Mouse (Mus musculus) heart, adult 2 months (tissue): ENCODE data around the gene Kcnv2. TPM values are rescaled to one million over a fixed set of nuclear protein-coding genes. Genes with fewer than 3 reads are reported as not detected.
A peak's percentile ranks its signal among the peaks of the same experiment; 100 is the strongest.

Experiments used
- DNase-seq, 2 experiments: peaks; one replicate each; pipeline ENCODE4 v3.0.0; 2021
- H3K27ac ChIP-seq: fragments of 200-600 bp; 2 replicates; pipeline ENCODE4 v1.8.1; 2022
- H3K27me3 ChIP-seq: fragments of 200-500 bp; 2 replicates; pipeline ENCODE4 v1.6.1; 2012; ENCODE audit warnings: mild to moderate bottlenecking, low read length, inconsistent platforms, mixed read lengths; ENCODE audit not compliant: control insufficient read depth, insufficient read depth
- H3K36me3 ChIP-seq: fragments of 200-500 bp; 2 replicates; pipeline ENCODE4 v1.6.1; 2012; ENCODE audit warnings: low read length, inconsistent platforms; ENCODE audit not compliant: control insufficient read depth, insufficient read depth
- H3K4me1 ChIP-seq: fragments of 200-500 bp; 2 replicates; pipeline ENCODE4 v1.6.1; 2011; ENCODE audit warnings: low read length; ENCODE audit not compliant: control insufficient read depth, insufficient read depth
- H3K4me3 ChIP-seq: fragments of 200-600 bp; 2 replicates; pipeline ENCODE4 v1.8.1; 2022
- H3K79me2 ChIP-seq: fragments of 200-500 bp; replicated peaks from 2 replicates; pipeline ENCODE4 v1.6.1; 2012; ENCODE audit warnings: mild to moderate bottlenecking, inconsistent platforms, low read length, moderate library complexity, mixed read lengths; ENCODE audit not compliant: control insufficient read depth, insufficient read depth
- H3K9ac ChIP-seq: fragments of 200-500 bp; 2 replicates; pipeline ENCODE4 v1.6.1; 2012; ENCODE audit warnings: low read depth, mild to moderate bottlenecking, control low read depth, inconsistent platforms, low read length, mixed read lengths
- CTCF ChIP-seq: fragments of 200-600 bp; IDR thresholded peaks from 2 replicates; pipeline ENCODE4 v1.8.1; 2022; ENCODE audit warnings: antibody characterized with exemption, mild to moderate bottlenecking, moderate library complexity
- EP300 ChIP-seq: fragments of 200-500 bp; IDR thresholded peaks from 2 replicates; pipeline ENCODE4 v1.6.1; 2011; ENCODE audit warnings: low read depth, low read length, control low read depth; ENCODE audit not compliant: insufficient read depth
- POLR2A ChIP-seq: fragments of 200-500 bp; IDR thresholded peaks from 2 replicates; pipeline ENCODE4 v1.6.1; 2011; ENCODE audit warnings: mild to moderate bottlenecking, low read depth, low read length, control low read depth; ENCODE audit not compliant: insufficient read depth
- WGBS: fragments of 180-500 bp; shearing (Covaris S2); methylation state at CpG from one replicate; pipeline ENCODE4 v1.1.7; 2018; 5-methylcytosine and 5-hydroxymethylcytosine counted together
- intact Hi-C: fragments of 180-260 bp; cut with DNase I; formaldehyde crosslinking; loops from one replicate; pipeline ENCODE4 v1.15.1; 2025
- polyA plus RNA-seq: library from polyadenylated mRNA; depleted of rRNA; stranded (reverse); fragments of >200 nt; gene quantifications from 2 replicates; pipeline ENCODE4 v1.2.3, GENCODE M21; 2012
- total RNA-seq, 2 experiments: library from RNA; stranded (reverse); gene quantifications; 2 replicates each; pipeline ENCODE4 v1.2.3; 2021

Gene Kcnv2
- total and polyA plus RNA-seq, 3 experiments = 2.2 to 5.4 (median 4.2) TPM

- Histone ChIP-seq H3K27me3 (no peaks in the 10 kb centered on the region), H3K9ac (no peak overlapping the region), H3K4me3 (no peak overlapping the region), H3K4me1 (no peaks in the 10 kb centered on the region), H3K27ac (no peak overlapping the region), H3K36me3 (no peaks in the 10 kb centered on the region), H3K79me2 (no peaks in the 10 kb centered on the region)
- TF ChIP-seq EP300 (no peak), POLR2A (no peak), CTCF (no peak)
- intact Hi-C loops = no loop called here
- WGBS = 85% methylated on average over 1 of the region's 1 CpGs
- DNase-seq = no peak
These were observed 24.1 kb downstream of the Kcnv2 start for GRCm38 (mm10) chr19:27346501-27346900.

DNA sequence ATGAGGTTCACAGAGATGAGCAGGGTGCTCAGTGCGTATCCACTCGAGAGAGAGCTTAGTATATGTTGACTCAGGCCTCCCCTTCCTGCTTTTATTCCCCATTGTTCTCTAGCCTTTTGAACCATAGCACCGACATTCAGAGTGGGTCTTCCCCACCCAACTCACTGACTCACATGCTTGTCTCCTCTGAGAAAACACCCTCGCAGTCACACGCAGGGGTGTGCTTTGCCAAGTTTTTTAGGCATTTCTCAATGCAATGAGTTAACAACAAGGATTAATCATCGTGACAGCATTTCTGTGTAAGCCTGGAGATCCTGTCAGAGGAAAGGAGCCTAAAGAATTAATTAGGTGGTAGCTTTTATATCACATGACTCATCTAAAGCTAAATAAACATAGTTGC is 29.3 kb downstream of the Kcnv2 start:
- H3K9ac ChIP-seq = no peak overlapping the region
- no peaks in the 10 kb centered on the region for H3K27me3 ChIP-seq
- no peaks in the 10 kb centered on the region for H3K79me2 ChIP-seq
- H3K27ac ChIP-seq = no peak overlapping the region
- intact Hi-C loops = no loop called here
- TF ChIP-seq CTCF = no peak
- TF ChIP-seq POLR2A = no peak
- TF ChIP-seq EP300 = no peak
- no peak for DNase-seq
- H3K36me3 ChIP-seq = no peaks in the 10 kb centered on the region
- no peaks in the 10 kb centered on the region for H3K4me1 ChIP-seq
- H3K4me3 ChIP-seq = no peak overlapping the region
- 36% methylated on average over 6 of the region's 6 CpGs for WGBS

- Histone ChIP-seq H3K27me3 (no peaks in the 10 kb centered on the region), H3K4me3 (no peak overlapping the region), H3K9ac (no peak overlapping the region), H3K4me1 (peaks cover 2% of the 10 kb centered on the region; the same call in 1 of the 2 replicates), H3K36me3 (no peaks in the 10 kb centered on the region), H3K27ac (no peak overlapping the region), H3K79me2 (no peaks in the 10 kb centered on the region)
- no peak for TF ChIP-seq EP300
- TF ChIP-seq POLR2A = no peak
- TF ChIP-seq CTCF = no peak
- intact Hi-C loops = no loop called here
- DNase-seq = no peak
These were observed 38.0 kb downstream of the Kcnv2 start for GRCm38 (mm10) chr19:27360381-27360780.

DNA sequence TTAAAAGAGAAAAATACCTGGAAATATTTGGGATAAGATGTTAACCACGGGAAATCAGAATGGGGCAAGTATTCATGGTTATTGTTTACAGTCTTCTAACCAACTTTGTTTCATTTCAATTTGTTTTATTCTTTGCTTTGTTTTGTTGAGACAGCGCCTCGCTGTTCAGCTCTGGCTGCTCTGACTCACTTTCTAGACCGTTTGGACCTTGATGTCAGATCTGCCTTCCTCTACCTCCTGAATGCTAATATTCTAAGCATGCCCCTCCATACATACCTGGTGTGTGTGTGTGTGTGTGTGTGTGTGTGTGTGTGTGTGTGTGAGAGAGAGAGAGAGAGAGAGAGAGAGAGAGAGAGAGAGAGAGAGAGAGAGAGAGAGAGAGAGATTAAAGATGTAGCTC is 41.5 kb downstream of the Kcnv2 start:
- no peak for TF ChIP-seq EP300
- no peak for TF ChIP-seq POLR2A
- TF ChIP-seq CTCF = no peak
- no peak for DNase-seq
- no peak overlapping the region for H3K4me3 ChIP-seq
- H3K79me2 ChIP-seq = no peaks in the 10 kb centered on the region
- intact Hi-C loops = no loop called here
- H3K9ac ChIP-seq = no peak overlapping the region
- no peak overlapping the region for H3K27ac ChIP-seq
- no peaks in the 10 kb centered on the region for H3K27me3 ChIP-seq
- H3K36me3 ChIP-seq = no peaks in the 10 kb centered on the region
- WGBS = 54% methylated on average over 4 of the region's 4 CpGs
- peaks cover 2% of the 10 kb centered on the region; the same call in 1 of the 2 replicates for H3K4me1 ChIP-seq

GRCm38 (mm10) chr19:27364521-27364931 is 42.1 kb downstream of the Kcnv2 start:
- intact Hi-C loops = no loop called here
- TF ChIP-seq POLR2A = no peak
- TF ChIP-seq CTCF = no peak
- no peak for TF ChIP-seq EP300
- WGBS = 24% methylated on average over 8 of the region's 8 CpGs
- Histone ChIP-seq H3K9ac (no peak overlapping the region), H3K4me1 (peaks cover 2% of the 10 kb centered on the region; the same call in 1 of the 2 replicates), H3K79me2 (no peaks in the 10 kb centered on the region), H3K27ac (peak overlapping the region; percentile 44), H3K27me3 (no peaks in the 10 kb centered on the region), H3K4me3 (peak overlapping the region; percentile 22), H3K36me3 (no peaks in the 10 kb centered on the region)
- peak; percentile 45 to 66 for DNase-seq

- peaks cover 2% of the 10 kb centered on the region; the same call in 1 of the 2 replicates for H3K4me1 ChIP-seq
- H3K4me3 ChIP-seq = no peak overlapping the region
- DNase-seq = no peak
- H3K27ac ChIP-seq = no peak overlapping the region
- intact Hi-C loops = no loop called here
- H3K36me3 ChIP-seq = no peaks in the 10 kb centered on the region
- TF ChIP-seq EP300 (no peak), CTCF (no peak), POLR2A (no peak)
- no peak overlapping the region for H3K9ac ChIP-seq
- no peaks in the 10 kb centered on the region for H3K27me3 ChIP-seq
- H3K79me2 ChIP-seq = no peaks in the 10 kb centered on the region
- 90% methylated on average over 10 of the region's 10 CpGs for WGBS
These were observed 43.8 kb downstream of the Kcnv2 start for GRCm38 (mm10) chr19:27366113-27366746.
